Mouse (Mus musculus) olfactory bulb, adult 2 months (tissue): ENCODE results near the gene Ankra2.

Source experiments
- CTCF ChIP-seq: fragments of 200-500 bp; IDR thresholded peaks from 2 replicates; pipeline ENCODE4 v1.5.1; 2012; ENCODE audit warnings: low read depth, mild to moderate bottlenecking, low read length, moderate library complexity; ENCODE audit not compliant: insufficient read depth
- POLR2A ChIP-seq: fragments of 200-500 bp; IDR thresholded peaks from 2 replicates; pipeline ENCODE4 v1.6.1; 2012; ENCODE audit warnings: mild to moderate bottlenecking, low read depth, low read length, moderate library complexity; ENCODE audit not compliant: insufficient read depth

DNA sequence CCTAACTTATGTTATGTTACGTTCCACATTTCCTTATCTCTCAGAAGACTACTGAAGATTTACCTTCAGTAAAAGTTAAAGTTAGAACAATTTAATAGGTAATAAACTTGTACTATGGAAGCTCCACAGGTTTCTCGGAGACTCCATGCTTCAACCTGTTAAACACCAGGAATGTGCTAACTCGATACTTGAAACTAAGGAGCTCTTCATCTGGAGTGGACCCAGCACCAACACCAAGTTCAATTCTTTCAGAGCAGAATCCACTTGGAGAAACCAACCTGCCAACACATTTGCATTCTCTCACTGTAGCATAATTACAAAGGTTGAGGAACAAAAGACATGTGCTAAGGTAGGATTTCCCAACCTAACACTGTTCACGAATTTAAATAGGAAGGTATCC lies 52.2 kb downstream of the Ankra2 start:
- TF ChIP-seq CTCF (no peak), POLR2A (no peak)
